Mouse (Mus musculus) adrenal gland, postnatal 10 days (tissue): ENCODE data around the gene Disc1. TPM values are rescaled to one million over a fixed set of nuclear protein-coding genes. Genes with fewer than 3 reads are reported as not detected.

Source experiments
- DNase-seq: peaks from one replicate; pipeline ENCODE4 v3.0.0; 2021; ENCODE audit warnings: mixed read lengths
- total RNA-seq, 2 experiments: library from RNA; stranded (reverse); gene quantifications; 2 replicates each; pipeline ENCODE4 v1.2.3; 2021

Gene Disc1
- total RNA-seq, 2 experiments from 2014 or later = 3.6 TPM

DNA sequence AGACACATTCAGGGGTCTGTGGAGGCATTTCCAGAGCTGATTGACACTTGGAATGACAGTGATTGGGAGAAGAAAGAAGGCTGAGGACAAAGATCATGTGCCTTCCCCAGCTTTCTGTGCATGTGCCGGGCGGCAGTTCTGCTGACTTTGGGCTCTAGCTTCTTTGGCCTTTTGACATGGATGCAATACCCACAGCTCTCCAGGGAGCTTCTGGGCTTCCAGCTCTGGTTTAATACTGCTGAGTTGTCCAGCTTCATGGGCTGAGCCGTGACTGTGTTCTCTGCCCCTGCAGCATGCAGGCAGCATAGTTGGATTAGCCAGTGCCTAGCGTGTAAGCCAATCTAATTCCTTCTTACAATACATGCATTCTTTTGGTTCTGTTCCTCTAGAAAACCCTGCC lies 72.5 kb downstream of the Disc1 start:
- DNase-seq = peak; percentile 39

- DNase-seq = peak; percentile 46
Measured at GRCm38 (mm10) chr8:125127621-125128020, 73.6 kb downstream of the Disc1 start.

DNA sequence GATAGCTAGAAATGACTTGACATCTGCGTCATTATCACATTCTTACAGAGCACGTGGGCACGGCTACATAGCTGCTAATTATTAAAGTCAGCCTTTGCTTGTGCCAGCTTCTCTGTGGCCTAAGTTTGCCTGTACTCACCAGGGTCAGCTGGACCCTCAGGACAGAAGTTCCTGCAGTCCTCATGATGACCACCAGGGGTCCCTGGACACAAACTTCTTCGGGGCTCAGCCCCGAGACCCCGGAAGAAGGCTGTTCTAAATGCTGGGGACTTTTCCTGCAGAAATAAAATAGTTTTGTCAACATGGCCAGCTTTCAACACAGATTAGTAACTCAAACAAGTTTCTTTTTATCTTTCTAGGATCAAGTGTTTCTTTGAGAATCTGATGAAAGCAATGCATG lies 74.3 kb downstream of the Disc1 start:
- peak; percentile 49 for DNase-seq

DNA sequence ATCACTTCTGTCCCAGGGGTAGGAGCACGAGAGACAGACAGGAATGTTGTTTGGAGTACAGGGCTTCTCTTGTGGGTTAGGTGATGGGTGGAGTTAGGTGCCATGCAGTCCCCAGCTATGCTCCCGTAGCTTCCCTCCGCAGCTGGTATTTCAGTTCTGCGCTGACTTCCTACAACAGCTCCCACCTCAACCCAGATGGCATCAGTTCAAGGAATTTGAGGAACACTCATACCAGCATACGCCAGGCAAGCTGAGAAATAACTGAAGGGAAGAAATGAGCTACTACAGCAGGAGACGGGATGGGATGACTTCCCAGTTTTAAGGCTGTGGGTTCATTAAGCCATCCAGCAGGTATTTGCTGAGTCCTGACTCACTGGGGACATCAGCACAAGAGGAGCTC lies 76.8 kb downstream of the Disc1 start:
- DNase-seq = no peak

DNA sequence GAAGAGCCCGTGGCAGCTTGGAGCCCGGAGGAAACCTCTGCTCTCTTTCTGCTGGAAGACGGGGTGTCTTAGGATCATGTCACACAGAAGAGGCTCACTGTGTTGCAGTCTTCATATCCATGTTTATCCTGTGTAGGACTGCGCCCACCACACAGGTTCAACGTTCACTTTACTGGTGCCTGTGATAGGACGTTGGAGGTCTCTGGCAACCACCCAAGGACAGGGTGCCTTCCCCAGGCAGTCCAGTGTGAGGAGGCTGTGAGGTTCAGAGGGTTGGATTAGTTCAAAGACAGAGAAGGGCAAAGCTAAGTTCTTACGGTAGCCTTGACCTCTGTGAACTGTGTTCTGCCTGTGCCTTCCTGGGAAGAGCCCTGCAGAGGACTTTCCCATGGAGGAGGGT lies 77.3 kb downstream of the Disc1 start:
- peak; percentile 37 for DNase-seq

DNA sequence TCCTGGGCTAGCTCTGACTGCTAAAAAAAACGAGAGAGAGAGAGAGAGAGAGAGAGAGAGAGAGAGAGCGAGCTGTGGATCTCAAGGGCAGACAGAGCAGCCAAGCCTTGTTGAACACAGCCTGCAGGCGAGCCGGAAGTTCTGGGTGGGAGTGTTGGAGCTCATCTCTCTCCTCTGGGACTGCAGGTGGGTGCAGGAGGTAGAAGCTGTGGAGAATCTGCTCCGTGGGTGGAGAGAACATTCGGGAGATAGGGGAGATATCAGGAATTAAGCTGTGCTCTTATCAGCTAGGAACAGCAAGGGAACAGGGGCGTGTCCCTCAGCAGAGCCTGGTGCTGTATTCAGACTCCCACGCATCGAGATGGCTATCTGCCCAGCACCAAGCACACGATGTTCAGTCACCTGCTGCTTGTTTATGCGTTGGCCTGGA lies 79.7 kb downstream of the Disc1 start:
- peak; percentile 46 for DNase-seq

GRCm38 (mm10) chr8:125134876-125135275 lies 80.9 kb downstream of the Disc1 start:
- DNase-seq = no peak

GRCm38 (mm10) chr8:125139689-125140150 lies 85.7 kb downstream of the Disc1 start:
- DNase-seq = no peak

- no peak for DNase-seq
Measured at GRCm38 (mm10) chr8:125140965-125141364, 87.0 kb downstream of the Disc1 start.

DNA sequence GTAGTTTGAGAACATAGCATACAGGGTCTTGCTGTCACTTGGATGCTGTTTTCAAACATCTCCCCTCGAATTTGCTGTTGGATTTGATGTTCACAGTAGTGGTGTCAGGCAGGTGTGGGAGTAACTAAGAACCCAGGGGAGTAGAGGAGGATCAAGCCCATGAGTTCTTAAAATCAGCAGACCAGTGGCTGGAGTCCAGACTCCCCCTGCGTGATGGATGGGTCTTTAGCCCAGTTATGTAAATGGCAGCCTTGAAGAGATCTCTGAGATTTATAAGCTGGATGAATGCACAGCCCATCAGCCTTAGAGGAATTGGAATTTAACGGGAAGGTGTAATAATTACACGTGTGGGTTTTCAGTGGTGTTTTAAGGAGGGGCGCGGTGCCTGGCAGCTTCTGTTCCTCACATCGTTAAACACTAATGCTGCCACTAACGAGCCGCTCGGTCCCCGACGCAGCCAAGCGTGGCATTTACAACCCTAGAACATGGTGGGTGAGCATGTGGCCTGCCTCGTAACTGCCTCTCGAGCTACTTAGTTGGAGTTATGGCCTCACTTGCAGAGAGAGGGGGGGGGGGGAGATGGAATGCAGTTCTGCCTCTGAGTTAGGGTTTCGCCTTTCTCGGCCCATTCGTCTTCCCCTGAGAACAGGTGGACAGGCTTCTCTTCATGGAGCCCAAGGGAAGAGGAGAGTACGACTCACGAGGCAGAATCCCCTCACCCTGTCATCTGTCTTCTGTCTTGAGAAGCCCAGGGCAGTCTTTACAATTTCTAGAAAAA lies 103.1 kb downstream of the Disc1 start:
- no peak for DNase-seq

DNA sequence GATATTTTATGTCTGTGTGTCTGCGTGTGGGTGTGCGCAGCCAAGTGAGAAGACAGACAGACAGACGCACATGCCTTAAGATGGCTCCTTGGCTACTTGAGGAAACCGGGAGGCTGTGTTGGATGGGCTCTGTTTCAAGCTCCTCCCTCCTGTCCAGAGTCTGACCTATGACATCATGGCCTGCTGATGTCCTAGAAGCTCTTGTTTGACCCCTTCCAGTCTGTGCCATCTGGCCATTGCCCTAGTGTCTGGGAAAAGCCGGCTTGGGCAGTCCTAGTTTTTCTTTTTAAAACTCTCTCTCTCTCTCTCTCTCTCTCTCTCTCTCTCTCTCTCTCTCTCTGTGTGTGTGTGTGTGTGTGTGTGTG lies 103.6 kb downstream of the Disc1 start:
- no peak for DNase-seq

- DNase-seq = no peak
Measured at GRCm38 (mm10) chr8:125159387-125159786, 105.4 kb downstream of the Disc1 start.

DNA sequence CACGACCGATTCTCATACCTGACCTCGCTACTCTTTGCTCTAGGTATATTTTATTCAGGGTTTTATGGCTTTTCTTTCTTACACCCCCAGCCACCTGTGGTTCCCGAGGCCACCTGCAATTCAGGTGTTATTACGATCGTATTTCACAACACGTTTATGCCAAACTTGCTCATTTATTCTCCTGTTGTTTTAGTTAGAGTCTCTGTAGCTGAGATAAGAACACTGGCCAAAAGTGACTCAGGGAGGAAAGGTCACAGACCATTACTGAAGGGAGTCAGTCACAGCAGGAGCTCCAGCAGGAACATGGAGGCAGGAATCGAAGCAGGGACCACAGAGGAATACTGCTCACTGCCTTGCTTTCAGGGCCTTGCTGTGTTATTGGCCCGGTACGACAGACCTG lies 109.5 kb downstream of the Disc1 start:
- no peak for DNase-seq

GRCm38 (mm10) chr8:125163906-125164305 lies 109.9 kb downstream of the Disc1 start:
- no peak for DNase-seq

DNA sequence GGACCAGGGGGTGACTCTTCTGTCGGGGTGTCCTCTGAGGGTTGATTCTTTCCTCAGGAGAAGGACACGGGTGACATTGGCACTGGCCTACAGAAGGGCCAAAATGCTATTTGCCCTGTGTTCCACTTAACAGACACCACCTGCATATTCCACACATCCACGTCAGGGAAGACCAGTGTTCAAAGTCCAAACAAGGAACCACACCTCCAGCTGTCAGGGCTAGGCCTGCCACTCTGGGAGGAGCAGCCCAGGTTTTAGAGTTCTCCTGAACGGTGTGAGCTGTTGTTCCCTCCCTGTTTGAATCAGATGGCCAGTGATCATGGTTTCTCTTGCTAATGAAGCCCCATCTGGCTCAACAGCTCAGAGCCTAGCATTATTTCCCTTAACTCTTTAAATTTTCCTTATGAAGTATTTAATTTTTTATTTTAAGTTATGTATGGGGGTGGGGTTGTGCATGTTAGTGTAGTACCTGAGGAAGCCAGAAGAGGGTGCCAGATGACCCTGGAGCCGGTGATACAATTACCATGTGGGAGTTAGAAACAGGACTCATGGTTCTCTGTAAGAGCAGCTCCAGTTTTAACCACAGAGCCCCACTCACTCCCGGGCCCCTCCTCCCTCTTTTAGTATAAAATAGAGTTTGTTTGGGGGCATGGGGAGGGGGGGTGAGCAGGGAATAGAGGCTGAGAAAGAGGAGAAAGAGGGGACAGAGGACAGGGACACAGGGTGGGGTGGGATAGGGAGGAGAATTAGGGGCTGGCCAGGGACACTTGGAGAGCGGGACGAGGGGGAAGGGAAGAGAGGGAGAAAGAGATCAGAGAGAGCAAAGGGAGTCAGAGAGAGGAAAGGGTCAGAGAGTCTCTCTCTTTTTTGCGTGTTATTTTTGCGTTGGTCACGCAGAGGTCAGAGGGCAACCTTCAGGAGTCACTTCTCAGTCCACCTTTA lies 111.8 kb downstream of the Disc1 start:
- peak; percentile 74 for DNase-seq

DNA sequence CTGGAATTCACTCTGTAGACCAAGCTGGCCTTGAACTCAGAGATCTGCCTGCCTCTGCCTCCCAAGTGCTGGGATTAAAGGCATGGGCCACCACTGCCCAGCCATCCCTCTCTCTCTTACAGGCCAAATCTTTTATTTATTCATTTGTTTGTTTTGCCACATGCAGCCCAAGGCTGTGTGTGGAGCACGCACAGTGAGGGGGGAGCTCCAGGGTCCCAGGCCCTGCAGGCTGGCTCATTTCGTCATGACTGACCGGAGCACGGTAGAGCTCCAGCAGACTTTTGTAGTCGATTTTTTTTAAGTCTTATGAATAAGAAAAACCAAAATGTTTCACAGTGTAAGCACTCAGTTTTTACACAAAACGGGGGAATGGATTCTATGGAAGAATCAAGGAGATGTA lies 112.5 kb downstream of the Disc1 start:
- no peak for DNase-seq

DNA sequence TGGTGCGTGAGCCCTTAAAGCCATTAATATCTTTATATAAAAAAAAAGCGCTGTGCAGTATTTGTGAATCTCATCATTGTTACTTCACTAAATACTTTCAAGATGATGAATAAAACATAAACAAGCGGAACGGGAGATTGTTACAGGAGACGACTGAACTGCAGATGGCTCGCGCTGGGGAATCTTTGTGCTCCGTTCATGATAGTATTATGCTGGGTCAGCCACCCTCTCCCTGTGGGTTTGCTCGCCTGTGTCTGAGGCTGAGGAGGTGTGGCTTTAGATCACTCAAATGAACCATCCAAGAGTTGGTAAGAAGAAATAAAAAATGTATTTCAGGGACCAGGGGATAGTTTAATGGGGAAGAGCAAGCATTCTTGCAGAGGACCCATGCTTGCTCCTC lies 113.0 kb downstream of the Disc1 start:
- no peak for DNase-seq

- DNase-seq = no peak
Measured at GRCm38 (mm10) chr8:125169628-125170027, 115.6 kb downstream of the Disc1 start.

DNA sequence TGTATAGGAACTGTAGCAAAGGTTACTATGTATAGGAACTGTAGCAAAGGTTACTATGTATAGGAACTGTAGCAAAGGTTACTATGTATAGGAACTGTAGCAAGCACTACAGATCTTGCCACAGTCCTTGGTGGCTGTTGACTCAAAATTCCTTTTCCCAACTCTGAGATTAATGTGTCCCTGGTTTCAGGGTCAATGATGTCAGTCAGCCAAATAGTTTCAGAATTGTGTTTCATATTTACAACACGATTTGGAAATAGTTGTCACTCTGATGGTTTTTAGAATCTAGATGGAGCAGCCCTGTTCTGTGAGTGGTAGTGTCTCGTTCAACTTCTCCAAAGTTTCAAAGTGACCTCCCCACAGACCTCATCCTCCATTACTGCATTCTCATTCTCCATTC lies 117.5 kb downstream of the Disc1 start:
- no peak for DNase-seq

DNA sequence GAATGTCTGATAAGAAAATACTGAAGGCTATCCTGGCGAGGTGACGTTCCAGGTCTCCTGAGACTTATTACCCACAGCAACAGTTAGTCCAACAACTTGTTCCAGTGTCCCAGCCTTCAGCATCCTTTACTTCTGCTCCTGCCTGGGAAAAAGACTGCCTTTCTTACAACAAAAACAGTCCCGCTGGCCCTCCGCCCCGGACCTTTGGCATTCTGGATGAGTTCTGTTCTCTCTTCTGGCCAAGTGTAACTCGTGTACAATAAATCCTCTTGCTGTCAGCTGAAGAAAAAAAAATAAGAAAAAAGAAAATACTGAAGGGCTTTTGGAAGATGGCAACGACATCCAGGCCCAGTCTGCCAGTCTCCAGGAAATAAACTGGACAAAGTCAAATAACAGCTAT lies 120.2 kb downstream of the Disc1 start:
- DNase-seq = peak; percentile 77

DNA sequence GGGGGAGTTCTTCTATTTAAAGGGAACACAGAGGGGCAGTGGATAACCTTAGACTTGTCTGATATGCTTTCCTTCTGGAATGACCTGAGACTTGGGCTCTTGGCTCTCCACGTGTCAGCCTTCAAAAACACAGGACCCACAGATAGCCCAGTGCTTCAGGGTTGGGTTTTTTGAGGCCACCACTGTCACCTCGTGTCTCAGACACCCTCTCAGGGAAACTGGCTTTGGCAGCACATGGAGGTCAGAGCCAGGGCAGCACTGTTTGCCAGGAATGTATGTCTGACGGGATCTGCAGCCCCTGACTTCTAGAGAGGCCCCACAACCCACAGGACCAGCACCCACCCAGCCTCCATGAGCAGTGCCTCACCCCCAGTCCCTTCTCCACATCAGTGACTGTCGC lies 120.9 kb downstream of the Disc1 start:
- DNase-seq = no peak

- DNase-seq = no peak
Measured at GRCm38 (mm10) chr8:125175661-125176060, 121.7 kb downstream of the Disc1 start.

DNA sequence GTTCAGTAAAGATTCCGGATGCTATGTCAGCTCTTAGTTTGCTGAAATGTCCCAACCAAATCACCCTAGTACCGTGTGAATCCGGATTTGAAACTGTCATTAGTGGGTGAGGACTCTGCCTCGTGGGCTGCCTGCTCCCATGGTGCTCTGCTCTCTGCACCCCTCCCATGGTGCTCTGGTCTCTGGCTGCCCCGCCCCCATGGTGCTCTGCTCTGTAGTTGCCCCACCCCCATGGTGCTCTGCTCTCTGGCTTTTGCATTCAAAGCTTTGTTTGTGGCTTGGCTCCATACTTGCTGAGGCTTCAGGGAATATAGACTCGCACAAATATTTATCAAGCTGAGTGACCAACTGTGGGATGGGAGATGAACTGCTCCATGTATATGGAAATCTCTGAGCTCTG lies 123.1 kb downstream of the Disc1 start:
- DNase-seq = no peak
